Mouse (Mus musculus) midbrain, embryonic 12.5 days (tissue): ENCODE measurements around the gene Nelfb. TPM values are rescaled to one million over a fixed set of nuclear protein-coding genes. Genes with fewer than 3 reads are reported as not detected.

ENCODE experiments used
- ATAC-seq: fragments of 200-750 bp; cut with Nextera tagmentation; 2 replicates; pipeline ENCODE4 v1.8.0; 2017; ENCODE audit warnings: low read depth, moderate TSS enrichment, moderate library complexity; ENCODE audit not compliant: low FRiP score
- H3K27ac ChIP-seq: fragments of 300-500 bp; sonication (generic); replicated peaks from 2 replicates; pipeline ENCODE4 v1.5.1; 2016; ENCODE audit warnings: mild to moderate bottlenecking
- H3K27me3 ChIP-seq: fragments of 300-500 bp; sonication (generic); 2 replicates; pipeline ENCODE4 v1.6.1; 2016; ENCODE audit warnings: mild to moderate bottlenecking
- H3K36me3 ChIP-seq: fragments of 300-500 bp; sonication (generic); 2 replicates; pipeline ENCODE4 v1.6.1; 2016
- H3K4me1 ChIP-seq: fragments of 300-500 bp; sonication (generic); 2 replicates; pipeline ENCODE4 v1.6.1; 2016
- H3K4me2 ChIP-seq: fragments of 300-500 bp; sonication (generic); replicated peaks from 2 replicates; pipeline ENCODE4 v1.6.1; 2016; ENCODE audit warnings: mild to moderate bottlenecking, moderate library complexity
- H3K4me3 ChIP-seq: fragments of 300-500 bp; sonication (generic); 2 replicates; pipeline ENCODE4 v1.5.1; 2016; ENCODE audit warnings: mild to moderate bottlenecking
- H3K9ac ChIP-seq: fragments of 300-500 bp; sonication (generic); replicated peaks from 2 replicates; pipeline ENCODE4 v1.6.1; 2016; ENCODE audit warnings: mild to moderate bottlenecking, moderate library complexity
- H3K9me3 ChIP-seq: fragments of 300-500 bp; sonication (generic); 2 replicates; pipeline ENCODE4 v1.6.1; 2016; ENCODE audit warnings: mild to moderate bottlenecking
- WGBS: fragments of 180-500 bp; shearing (Covaris S2); methylation state at CpG from one replicate; pipeline ENCODE4 v1.1.7; 2016; 5-methylcytosine and 5-hydroxymethylcytosine counted together
- polyA plus RNA-seq: library from polyadenylated mRNA; unstranded; fragments of >200 nt; fragmentation: Nextera tagmentation; extraction: Ambion mirVana; gene quantifications from 2 replicates; pipeline ENCODE4 v1.2.1, GENCODE M21; 2016

The Nelfb gene
- polyA plus RNA-seq, 1 experiment from 2014 or later, result 123 TPM

DNA sequence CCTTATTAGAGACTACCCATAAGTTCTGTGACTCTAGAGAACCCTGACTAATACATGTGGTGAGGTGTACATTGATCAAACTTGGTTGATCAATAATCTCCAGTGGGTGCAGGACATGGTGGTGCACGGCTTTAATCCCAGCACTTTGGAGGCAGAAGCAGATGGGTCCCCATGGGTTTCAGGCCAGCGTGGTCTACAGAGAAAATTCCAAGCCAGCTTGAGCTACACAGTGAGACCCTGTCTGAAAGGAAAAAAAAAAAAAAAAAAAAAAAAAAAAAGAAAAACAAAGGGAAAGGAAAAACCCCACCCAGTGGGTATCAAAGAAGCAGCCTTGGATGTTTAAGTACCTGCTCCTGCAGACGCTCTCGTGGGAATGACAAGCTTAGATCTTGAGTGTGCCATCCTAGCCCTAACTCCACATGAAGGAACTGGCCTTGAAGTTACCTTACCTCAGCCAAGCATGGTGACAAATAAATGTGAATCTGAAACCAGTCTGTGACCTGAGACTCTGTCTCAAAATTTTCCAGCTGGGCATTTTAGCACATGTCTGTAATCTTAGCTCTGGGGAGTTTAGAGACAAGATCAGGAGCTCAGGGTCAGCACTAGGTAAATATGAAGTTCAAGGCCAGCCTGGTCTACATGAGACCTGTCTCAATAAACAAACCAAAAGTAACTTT is 59.9 kb downstream of the Nelfb start:
- no peaks in the 10 kb centered on the region for H3K36me3 ChIP-seq
- no peaks in the 10 kb centered on the region for H3K4me1 ChIP-seq
- no peak overlapping the region for H3K4me2 ChIP-seq
- H3K27me3 ChIP-seq, result 0 out of 2 replicates have a peak, but pooled peaks cover 5% of the 10 kb centered on the region
- WGBS, result 73% methylated on average over 4 of the region's 4 CpGs
- no peak overlapping the region for H3K4me3 ChIP-seq
- H3K9me3 ChIP-seq, result no peaks in the 10 kb centered on the region
- no peak for ATAC-seq
- H3K27ac ChIP-seq, result no peak overlapping the region
- H3K9ac ChIP-seq, result no peak overlapping the region

Other genes with a start within 250 kb of the Nelfb start
- gene Dph7, start 249.1 kb downstream of the Nelfb start, polyA plus RNA-seq, result 29.4 and 35.7 TPM in 2 replicates
- 140 TPM in 2 replicates for gene Mrpl41, start 236.4 kb downstream of the Nelfb start, polyA plus RNA-seq
- 3.6 and 5.5 TPM in 2 replicates for gene Pnpla7, start 235.5 kb downstream of the Nelfb start, polyA plus RNA-seq
- 102 and 104 TPM in 2 replicates for gene Nsmf, start 157.1 kb downstream of the Nelfb start, polyA plus RNA-seq
- gene Entpd8, start 131.2 kb downstream of the Nelfb start, polyA plus RNA-seq, result not detected in 2 replicates
- gene Noxa1, start 116.3 kb downstream of the Nelfb start, polyA plus RNA-seq, result not detected in 2 replicates
- gene Nrarp, start 30.7 kb downstream of the Nelfb start, polyA plus RNA-seq, result 91.2 and 92.1 TPM in 2 replicates
- 1.4 and 1.6 TPM in 2 replicates for gene Tor4a, start 14.6 kb downstream of the Nelfb start, polyA plus RNA-seq
- gene Stpg3, start 3.1 kb upstream of the Nelfb start, polyA plus RNA-seq, result not detected in 2 replicates
- 0.21 and 1.6 TPM in 2 replicates for gene Fam166a, start 7.3 kb upstream of the Nelfb start, polyA plus RNA-seq
- 460 and 476 TPM in 2 replicates for gene Tubb4b, start 13.2 kb upstream of the Nelfb start, polyA plus RNA-seq
- gene Slc34a3, start 22.9 kb upstream of the Nelfb start, polyA plus RNA-seq, result not detected in 2 replicates
- gene Rnf224, start 25.3 kb upstream of the Nelfb start, polyA plus RNA-seq, result not detected in 2 replicates
- 31.9 and 35.3 TPM in 2 replicates for gene Rnf208, start 30.8 kb upstream of the Nelfb start, polyA plus RNA-seq
- gene Cysrt1, start 31.0 kb upstream of the Nelfb start, polyA plus RNA-seq, result not detected in 2 replicates
- 5.1 and 5.2 TPM in 2 replicates for gene AL732309.1, start 35.4 kb upstream of the Nelfb start, polyA plus RNA-seq
- gene Tmem203, start 44.0 kb upstream of the Nelfb start, polyA plus RNA-seq, result 20.6 and 23.6 TPM in 2 replicates
- gene Tprn, start 51.1 kb upstream of the Nelfb start, polyA plus RNA-seq, result 10.1 and 10.2 TPM in 2 replicates
- 210 and 216 TPM in 2 replicates for gene Ssna1, start 60.9 kb upstream of the Nelfb start, polyA plus RNA-seq
- gene Anapc2, start 61.0 kb upstream of the Nelfb start, polyA plus RNA-seq, result 143 and 144 TPM in 2 replicates
- gene Tmem210, start 76.7 kb upstream of the Nelfb start, polyA plus RNA-seq, result not detected in 2 replicates
- not detected in 2 replicates for gene Lrrc26, start 78.4 kb upstream of the Nelfb start, polyA plus RNA-seq
- 6.1 and 8.2 TPM in 2 replicates for gene Grin1, start 107.7 kb upstream of the Nelfb start, polyA plus RNA-seq
- 72.2 and 72.9 TPM in 2 replicates for gene Man1b1, start 120.8 kb upstream of the Nelfb start, polyA plus RNA-seq
- gene Dpp7, start 144.9 kb upstream of the Nelfb start, polyA plus RNA-seq, result 19.5 and 20.5 TPM in 2 replicates
- 2.9 and 7.4 TPM in 2 replicates for gene Uap1l1, start 154.2 kb upstream of the Nelfb start, polyA plus RNA-seq
- 52.1 and 52.3 TPM in 2 replicates for gene Sapcd2, start 160.8 kb upstream of the Nelfb start, polyA plus RNA-seq
- gene Entpd2, start 184.4 kb upstream of the Nelfb start, polyA plus RNA-seq, result 0.20 TPM in 2 replicates
- 216 and 221 TPM in 2 replicates for gene Npdc1, start 187.9 kb upstream of the Nelfb start, polyA plus RNA-seq
- 0.09 TPM in 1 of 2 replicates, not detected in the other for gene Fut7, start 211.8 kb upstream of the Nelfb start, polyA plus RNA-seq
- gene Abca2, start 217.2 kb upstream of the Nelfb start, polyA plus RNA-seq, result 9.4 and 10.3 TPM in 2 replicates
- 2.5 and 2.9 TPM in 2 replicates for gene Clic3, start 245.3 kb upstream of the Nelfb start, polyA plus RNA-seq
- gene Paxx, start 249.6 kb upstream of the Nelfb start, polyA plus RNA-seq, result 42.9 and 48.6 TPM in 2 replicates